Mouse (Mus musculus) hindbrain, embryonic 16.5 days (tissue): ENCODE measurements around the gene Pknox1. TPM values are rescaled to one million over a fixed set of nuclear protein-coding genes. Genes with fewer than 3 reads are reported as not detected.

Experiments
- ATAC-seq: fragments of 200-750 bp; cut with Nextera tagmentation; 2 replicates; pipeline ENCODE4 v1.8.0; 2017; ENCODE audit warnings: moderate TSS enrichment, moderate library complexity
- H3K27ac ChIP-seq: fragments of 300-500 bp; sonication (generic); 2 replicates; pipeline ENCODE4 v1.5.1; 2014; ENCODE audit warnings: low read depth, mild to moderate bottlenecking, control low read depth, low read length, moderate library complexity
- H3K27me3 ChIP-seq: fragments of 300-500 bp; sonication (generic); replicated peaks from 2 replicates; pipeline ENCODE4 v1.6.1; 2014; ENCODE audit warnings: low read length; ENCODE audit not compliant: control insufficient read depth, insufficient read depth
- H3K36me3 ChIP-seq: fragments of 300-500 bp; sonication (generic); 2 replicates; pipeline ENCODE4 v1.6.1; 2014; ENCODE audit warnings: mild to moderate bottlenecking, low read length, moderate library complexity, mixed read lengths; ENCODE audit not compliant: control insufficient read depth, insufficient read depth
- H3K4me1 ChIP-seq: fragments of 300-500 bp; sonication (generic); 2 replicates; pipeline ENCODE4 v1.6.1; 2014; ENCODE audit warnings: low read depth, low read length; ENCODE audit not compliant: control insufficient read depth, insufficient read depth
- H3K4me2 ChIP-seq: fragments of 300-500 bp; sonication (generic); 2 replicates; pipeline ENCODE4 v1.6.1; 2014; ENCODE audit warnings: mild to moderate bottlenecking, low read length, control low read depth, moderate library complexity
- H3K4me3 ChIP-seq: fragments of 300-500 bp; sonication (generic); 2 replicates; pipeline ENCODE4 v1.5.1; 2014; ENCODE audit warnings: mild to moderate bottlenecking, low read length, control low read depth, moderate library complexity
- H3K9ac ChIP-seq: fragments of 300-500 bp; sonication (generic); 2 replicates; pipeline ENCODE4 v1.6.1; 2014; ENCODE audit warnings: low read depth, mild to moderate bottlenecking, control low read depth, low read length, moderate library complexity
- H3K9me3 ChIP-seq: fragments of 300-500 bp; sonication (generic); 2 replicates; pipeline ENCODE4 v1.6.1; 2014; ENCODE audit warnings: mild to moderate bottlenecking, low read length, moderate library complexity; ENCODE audit not compliant: control insufficient read depth
- WGBS: fragments of 180-500 bp; shearing (Covaris S2); extraction: QIAGEN DNeasy Blood & Tissue Kit; methylation state at CpG from one replicate; pipeline ENCODE4 v1.1.7; 2014; 5-methylcytosine and 5-hydroxymethylcytosine counted together
- polyA plus RNA-seq: library from polyadenylated mRNA; unstranded; fragments of >200 nt; fragmentation: Nextera tagmentation; extraction: Ambion mirVana; gene quantifications from 2 replicates; pipeline ENCODE4 v1.2.1, GENCODE M21; 2015

The Pknox1 gene
- polyA plus RNA-seq, result 33.0 and 35.1 TPM in 2 replicates

DNA sequence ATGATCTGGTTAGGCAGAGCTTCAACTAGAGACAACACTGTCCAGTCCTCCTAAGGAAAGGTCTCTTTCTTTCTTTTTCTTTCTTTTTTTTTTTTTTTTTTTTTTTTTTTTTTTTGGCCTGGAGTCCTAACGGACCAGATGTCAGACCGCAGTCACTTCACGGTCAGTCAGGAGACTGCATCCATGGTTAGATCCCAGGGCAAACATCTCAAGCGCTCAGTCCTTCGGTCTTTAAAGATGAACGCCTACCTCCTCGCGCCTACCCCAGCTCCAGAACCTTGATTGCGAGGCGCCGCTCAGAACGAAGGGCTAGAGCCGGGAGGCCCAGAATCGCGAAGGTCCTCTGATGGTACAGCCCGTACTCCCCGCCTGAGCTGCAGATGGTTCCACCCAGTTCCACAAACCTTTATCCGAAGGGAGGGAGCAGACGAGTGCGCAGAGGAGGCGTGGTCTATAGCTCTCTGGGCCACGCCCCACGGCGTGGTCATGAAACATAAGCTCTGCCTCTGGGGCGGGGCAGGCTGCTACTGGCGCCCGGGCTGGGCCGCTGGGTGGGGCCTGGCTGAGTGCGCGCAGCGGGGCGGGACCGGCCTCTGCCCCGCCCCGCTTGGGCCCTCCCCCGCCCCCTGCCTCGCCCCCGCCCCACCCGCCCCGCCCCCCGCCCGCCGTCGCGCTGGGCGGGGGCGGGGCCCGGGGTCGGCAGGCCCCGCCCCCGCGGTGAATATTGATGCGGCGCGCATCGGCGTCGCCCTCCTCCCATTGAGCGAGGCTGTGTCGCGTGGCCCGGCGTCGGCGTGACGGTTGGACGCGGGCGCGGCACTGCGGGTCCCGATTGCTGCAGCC lies at the start of gene Pknox1:
Gene Pknox1 (plus strand): TSS at position 720 of the 843 bp plus-strand sequence.
- peaks cover 32% of the 10 kb centered on the region for H3K4me1 ChIP-seq
- peak within 1 kb of the TSS; percentile 87 for H3K4me2 ChIP-seq
- peak within 1 kb of the TSS; percentile 100 for H3K27ac ChIP-seq
- H3K9me3 ChIP-seq, result no peaks in the 10 kb centered on the region
- under 1% methylated on average over 47 of the region's 72 CpGs for WGBS
- peak within 1 kb of the TSS; percentile 93 for H3K9ac ChIP-seq
- H3K4me3 ChIP-seq, result peak within 1 kb of the TSS; percentile 63
- H3K36me3 ChIP-seq, result no peaks in the 10 kb centered on the region
- peak; percentile 94 for ATAC-seq
- H3K27me3 ChIP-seq, result no peaks in the 10 kb centered on the region

DNA sequence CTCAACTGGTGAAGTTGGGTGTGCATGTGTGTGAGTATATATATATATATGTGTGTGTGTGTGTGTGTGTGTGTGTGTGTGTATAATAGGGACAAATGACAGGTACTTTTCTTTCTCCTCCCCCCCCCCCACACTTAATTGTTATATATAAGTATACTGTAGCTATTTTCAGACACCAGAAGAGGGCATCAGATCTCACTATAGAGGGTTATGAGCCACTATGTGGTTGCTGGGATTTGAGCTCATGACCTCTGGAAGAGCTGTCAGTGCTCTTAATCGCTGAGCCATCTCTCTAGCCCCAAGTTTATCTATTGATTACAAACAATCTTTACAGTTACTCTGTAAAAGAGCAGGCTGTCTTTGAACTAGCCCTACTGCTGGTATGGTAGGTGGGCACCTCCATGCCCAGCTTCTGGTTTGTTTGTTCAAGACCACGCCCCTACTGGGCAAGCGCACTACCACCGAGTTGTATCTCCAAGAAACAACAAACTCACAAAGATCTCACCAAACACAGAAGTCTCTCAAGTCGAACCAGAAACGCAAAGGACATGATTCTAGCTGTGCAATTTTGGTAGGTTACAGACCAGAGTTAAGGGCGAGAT lies 45.1 kb upstream of the Pknox1 start:
- peak; percentile 78 for ATAC-seq
- Histone ChIP-seq H3K4me3 (peak overlapping the region; percentile 83), H3K9me3 (no peaks in the 10 kb centered on the region), H3K4me1 (peaks cover 17% of the 10 kb centered on the region), H3K27ac (peak overlapping the region; percentile 70), H3K36me3 (peaks cover 3% of the 10 kb centered on the region; the same call in 1 of the 2 replicates), H3K9ac (peak overlapping the region; percentile 43), H3K4me2 (peak overlapping the region; percentile 76), H3K27me3 (no peaks in the 10 kb centered on the region)
- WGBS, result 6% methylated on average over 7 of the region's 7 CpGs

DNA sequence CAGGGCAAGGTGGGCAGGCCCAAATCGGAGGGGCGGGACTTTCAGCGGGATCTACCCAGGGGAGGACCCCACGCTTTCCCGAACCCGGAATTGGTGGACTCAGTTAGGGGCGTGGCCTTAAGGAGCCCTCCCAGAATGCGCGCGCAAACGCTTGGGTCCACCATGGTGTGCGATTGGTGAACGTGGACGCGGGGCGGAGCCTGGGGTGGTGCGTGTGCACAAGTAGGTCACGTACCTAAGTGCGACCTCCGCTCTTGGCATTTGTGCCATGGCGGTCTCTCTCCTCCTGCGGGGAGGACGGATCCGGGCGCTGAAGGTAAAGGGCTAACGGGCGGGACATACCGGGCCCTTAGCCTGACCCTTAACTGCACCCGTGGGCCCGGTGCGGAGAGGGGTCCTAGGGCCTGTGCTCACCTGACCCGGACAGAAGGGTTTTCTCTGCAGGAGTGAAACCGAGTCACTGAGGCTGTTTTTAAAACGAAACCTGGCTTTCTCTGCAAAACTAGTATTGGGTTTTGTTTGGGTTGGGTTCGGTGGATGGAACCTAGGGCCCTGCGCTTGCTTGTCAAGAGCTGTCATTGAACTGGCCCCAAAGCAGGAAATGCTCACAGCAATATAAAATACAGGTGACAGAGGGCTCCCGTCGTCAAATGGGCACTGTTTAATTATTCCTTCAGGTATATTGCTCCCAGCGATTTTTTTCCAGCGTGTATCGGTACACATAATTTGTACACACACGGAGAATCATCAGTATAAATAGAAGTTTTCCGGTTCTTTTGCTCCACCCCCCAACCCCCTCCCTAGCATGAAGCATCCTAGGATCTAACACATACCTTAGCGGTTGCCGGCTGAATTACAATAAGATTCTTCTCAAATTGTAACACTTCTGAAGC lies 44.3 kb upstream of the Pknox1 start, which contains the start of the genes Wdr4 and Ndufv3:
Gene Wdr4 (minus strand): TSS at position 35 of the 893 bp plus-strand sequence.
Gene Ndufv3 (plus strand): TSS at position 170 of the 893 bp plus-strand sequence.
- Histone ChIP-seq H3K4me1 (peaks cover 17% of the 10 kb centered on the region), H3K9me3 (no peaks in the 10 kb centered on the region), H3K36me3 (peaks cover 3% of the 10 kb centered on the region; the same call in 1 of the 2 replicates), H3K27me3 (no peaks in the 10 kb centered on the region), H3K4me2 (peak within 1 kb of the TSS; percentile 76), H3K27ac (peak within 1 kb of the TSS; percentile 87), H3K4me3 (peak within 1 kb of the TSS; percentile 83), H3K9ac (peak within 1 kb of the TSS; percentile 84)
- WGBS, result under 1% methylated on average over 45 of the region's 45 CpGs
- ATAC-seq, result peak; percentile 97

DNA sequence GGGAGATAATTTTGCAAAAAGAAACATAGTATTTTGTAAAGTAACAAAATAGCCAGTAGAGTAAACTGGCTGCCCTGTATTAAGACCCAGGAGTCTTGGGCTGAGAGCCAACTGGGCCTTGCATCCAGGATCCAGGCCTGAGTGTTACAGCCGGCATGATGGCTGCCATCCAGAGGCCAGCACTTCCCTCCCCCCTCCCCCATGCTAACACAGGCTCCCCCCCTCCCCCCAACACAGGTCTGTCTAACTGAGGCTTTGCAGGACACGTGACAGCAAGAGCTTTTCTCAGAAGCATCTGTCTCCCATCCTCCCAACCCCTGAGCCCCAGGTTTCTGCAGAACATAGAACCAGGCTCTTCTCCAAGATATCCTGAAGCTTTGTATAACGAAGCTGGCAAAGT lies 43.6 kb upstream of the Pknox1 start:
- H3K36me3 ChIP-seq, result peaks cover 3% of the 10 kb centered on the region; the same call in 1 of the 2 replicates

DNA sequence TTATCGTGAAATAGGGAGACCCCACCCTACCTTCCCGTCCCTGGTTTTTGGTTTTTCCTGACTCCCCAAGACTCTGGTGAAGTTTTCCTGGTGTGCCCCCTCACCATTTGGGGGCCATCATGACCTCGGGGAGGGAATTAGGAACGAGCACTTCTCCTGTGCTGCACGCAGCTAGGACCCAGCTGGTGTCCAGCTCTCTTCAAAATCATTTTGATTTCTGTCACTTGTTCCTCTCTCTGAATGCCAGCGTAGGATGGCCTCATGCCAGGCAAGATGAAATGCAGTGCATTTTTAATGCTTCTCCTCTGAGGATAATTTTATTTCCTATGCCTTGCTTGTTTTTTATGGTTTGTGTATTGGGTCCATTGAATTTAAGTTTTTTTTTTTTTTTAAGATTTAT lies 42.6 kb upstream of the Pknox1 start:
- 56% methylated on average over 6 of the region's 6 CpGs for WGBS
- peaks cover 17% of the 10 kb centered on the region for H3K4me1 ChIP-seq
- H3K27ac ChIP-seq, result peak overlapping the region; percentile 1; the same call in 1 of the 2 replicates
- ATAC-seq, result no peak
- no peaks in the 10 kb centered on the region for H3K27me3 ChIP-seq
- H3K4me3 ChIP-seq, result no peak overlapping the region
- H3K36me3 ChIP-seq, result peaks cover 5% of the 10 kb centered on the region; the same call in 1 of the 2 replicates
- no peaks in the 10 kb centered on the region for H3K9me3 ChIP-seq
- peak overlapping the region; percentile 7; the same call in 1 of the 2 replicates for H3K9ac ChIP-seq
- H3K4me2 ChIP-seq, result peak overlapping the region; percentile 76; the same call in 1 of the 2 replicates

More for the DNA sequence above, 43.6 kb upstream of the Pknox1 start:
- no peak for ATAC-seq
- H3K4me1 ChIP-seq, result peaks cover 17% of the 10 kb centered on the region
- 14% methylated on average over 3 of the region's 3 CpGs for WGBS
- no peaks in the 10 kb centered on the region for H3K9me3 ChIP-seq
- H3K4me2 ChIP-seq, result peak overlapping the region; percentile 76
- H3K27ac ChIP-seq, result peak overlapping the region; percentile 87; the same call in 1 of the 2 replicates
- H3K4me3 ChIP-seq, result peak overlapping the region; percentile 83
- no peaks in the 10 kb centered on the region for H3K27me3 ChIP-seq
- peak overlapping the region; percentile 52; the same call in 1 of the 2 replicates for H3K9ac ChIP-seq

DNA sequence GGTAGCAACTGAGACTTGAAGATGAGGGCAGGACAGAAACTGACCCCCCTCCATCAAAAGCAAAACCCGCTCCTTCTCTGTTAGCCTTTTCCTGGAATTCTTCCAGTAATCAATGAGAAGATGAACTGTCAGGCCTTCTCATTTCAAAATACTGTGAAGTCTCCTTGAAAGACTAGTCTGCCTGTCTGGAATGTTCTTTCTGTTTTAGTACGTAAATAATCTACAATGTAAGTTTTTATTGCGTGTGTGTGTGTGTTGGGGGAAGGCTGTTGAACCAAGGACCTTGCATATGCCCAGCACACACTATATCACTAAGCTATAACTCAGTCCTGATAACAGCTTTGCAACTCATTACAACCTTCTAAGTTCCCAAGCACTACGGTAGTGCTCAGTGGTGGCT lies 39.4 kb upstream of the Pknox1 start:
- Histone ChIP-seq H3K9ac (no peak overlapping the region), H3K27ac (no peak overlapping the region), H3K9me3 (no peaks in the 10 kb centered on the region), H3K4me1 (peaks cover 17% of the 10 kb centered on the region), H3K27me3 (no peaks in the 10 kb centered on the region), H3K4me2 (no peak overlapping the region), H3K4me3 (no peak overlapping the region), H3K36me3 (peaks cover 14% of the 10 kb centered on the region; the same call in 1 of the 2 replicates)
- WGBS, result 95% methylated on average over 4 of the region's 4 CpGs
- ATAC-seq, result no peak

DNA sequence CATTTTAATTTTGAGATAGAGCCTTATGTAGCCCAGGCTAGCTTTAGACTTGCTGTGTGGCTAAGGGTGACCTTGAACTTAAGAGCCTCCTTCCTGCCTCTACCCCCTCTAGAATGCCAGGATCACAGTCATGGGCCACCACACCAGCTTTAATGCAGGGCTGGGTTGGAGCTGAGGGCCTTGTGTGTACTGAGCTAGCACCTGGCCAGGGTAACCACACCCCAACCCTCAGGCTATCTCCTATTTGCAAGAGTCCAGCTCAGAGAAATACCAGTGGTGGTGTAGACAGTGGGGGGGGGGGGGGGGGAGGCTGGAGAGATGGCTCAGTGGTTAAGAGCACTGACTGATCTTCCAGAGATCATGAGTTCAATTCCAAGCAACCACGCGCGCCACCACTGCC lies 38.7 kb upstream of the Pknox1 start:
- ATAC-seq, result no peak
- Histone ChIP-seq H3K27me3 (no peaks in the 10 kb centered on the region), H3K27ac (no peak overlapping the region), H3K9ac (no peak overlapping the region), H3K4me2 (no peak overlapping the region), H3K9me3 (no peaks in the 10 kb centered on the region), H3K4me1 (peaks cover 15% of the 10 kb centered on the region), H3K4me3 (no peak overlapping the region), H3K36me3 (peaks cover 14% of the 10 kb centered on the region; the same call in 1 of the 2 replicates)
- 97% methylated on average over 3 of the region's 3 CpGs for WGBS

DNA sequence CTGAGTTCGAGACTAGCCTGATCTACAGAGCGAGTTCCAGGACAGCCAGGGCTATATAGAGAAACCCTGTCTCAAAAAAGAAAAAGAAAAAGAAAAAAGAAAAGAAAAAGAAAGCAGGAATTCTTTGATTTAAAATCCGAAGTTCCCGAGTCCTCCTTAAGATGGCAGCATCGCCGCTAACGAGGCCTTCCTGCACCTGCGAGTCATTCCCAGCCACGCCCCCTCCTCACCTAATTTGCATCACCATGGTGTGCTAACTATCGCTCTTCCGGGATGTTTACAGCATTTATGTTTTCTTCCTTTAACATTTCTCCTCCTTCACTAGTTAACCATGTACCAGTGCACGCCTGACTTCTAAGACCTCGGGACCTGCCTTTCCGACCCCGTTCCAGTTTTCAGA lies 35.2 kb upstream of the Pknox1 start:
- ATAC-seq, result no peak
- Histone ChIP-seq H3K27me3 (no peaks in the 10 kb centered on the region), H3K4me3 (no peak overlapping the region), H3K9ac (no peak overlapping the region), H3K36me3 (peaks cover 18% of the 10 kb centered on the region), H3K27ac (no peak overlapping the region), H3K4me1 (no peaks in the 10 kb centered on the region; the same call in 1 of the 2 replicates), H3K4me2 (0 out of 2 replicates have a peak overlapping the region, but pooled peaks have one; percentile 24), H3K9me3 (no peaks in the 10 kb centered on the region)
- WGBS, result 19% methylated on average over 15 of the region's 15 CpGs
